Mouse (Mus musculus) T-helper 17 cell (primary cell): Measurements from ENCODE around the gene Mettl16.
"Not testable (repeated sequence)": the region's sequence is repeated elsewhere in the genome, so short reads cannot be mapped to it uniquely, and the experiment has no call there.

Source experiments
- in situ Hi-C, 2 experiments: fragments of 300-600 bp; cut with MboI, MseI; formaldehyde crosslinking; loops; 1 replicate in 1 of 2; 2 replicates in 1 of 2; pipeline ENCODE4 v1.15.1; 2025; ENCODE audit warnings: high pct_unique_total_duplicates in 2 of 2

The Mettl16 gene

GRCm38 (mm10) chr11:74772386-74772785, 1.8 kb downstream of the Mettl16 start:
- in situ Hi-C loops, result no loop called here

DNA sequence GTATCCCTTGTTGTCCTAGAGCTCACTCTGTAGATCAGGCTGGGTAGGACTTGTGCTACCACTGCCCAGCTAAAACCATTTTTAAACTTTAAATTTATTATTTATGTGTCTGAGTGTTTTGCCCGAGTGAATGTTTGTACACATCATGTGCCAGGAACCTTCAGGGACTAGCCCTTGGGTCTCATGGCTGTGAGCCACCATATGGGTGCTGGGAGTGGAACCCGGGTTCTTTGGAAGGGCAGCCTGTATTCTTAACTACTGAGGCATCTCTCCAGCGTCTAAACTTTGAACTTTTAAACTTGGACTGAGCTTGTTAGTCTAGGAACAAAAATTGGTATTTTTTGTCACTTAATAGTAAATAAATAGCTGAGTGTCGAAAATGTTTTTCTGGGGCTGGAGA, 22.2 kb downstream of the Mettl16 start:
- in situ Hi-C loops, result no loop called here

DNA sequence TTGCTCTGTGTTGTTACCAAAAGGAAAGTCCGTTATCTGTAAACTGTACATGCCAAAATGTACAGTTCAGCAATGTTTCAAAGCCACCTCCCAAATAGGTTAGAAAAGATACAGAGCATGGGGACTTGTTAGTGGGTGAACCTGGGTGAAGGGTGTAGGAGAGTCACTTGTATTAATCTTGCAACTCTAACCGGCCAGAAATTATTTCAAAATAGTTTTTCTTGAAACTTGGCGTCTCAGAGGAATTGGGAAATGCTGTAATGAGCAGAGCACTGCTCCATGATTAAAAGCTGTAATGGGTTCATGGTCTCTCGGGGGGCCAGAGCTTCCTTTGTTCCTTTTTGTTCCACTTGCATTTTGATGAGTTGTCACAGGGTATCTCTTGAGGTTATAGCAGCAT, 30.0 kb downstream of the Mettl16 start:
- in situ Hi-C loops, result no loop called here

DNA sequence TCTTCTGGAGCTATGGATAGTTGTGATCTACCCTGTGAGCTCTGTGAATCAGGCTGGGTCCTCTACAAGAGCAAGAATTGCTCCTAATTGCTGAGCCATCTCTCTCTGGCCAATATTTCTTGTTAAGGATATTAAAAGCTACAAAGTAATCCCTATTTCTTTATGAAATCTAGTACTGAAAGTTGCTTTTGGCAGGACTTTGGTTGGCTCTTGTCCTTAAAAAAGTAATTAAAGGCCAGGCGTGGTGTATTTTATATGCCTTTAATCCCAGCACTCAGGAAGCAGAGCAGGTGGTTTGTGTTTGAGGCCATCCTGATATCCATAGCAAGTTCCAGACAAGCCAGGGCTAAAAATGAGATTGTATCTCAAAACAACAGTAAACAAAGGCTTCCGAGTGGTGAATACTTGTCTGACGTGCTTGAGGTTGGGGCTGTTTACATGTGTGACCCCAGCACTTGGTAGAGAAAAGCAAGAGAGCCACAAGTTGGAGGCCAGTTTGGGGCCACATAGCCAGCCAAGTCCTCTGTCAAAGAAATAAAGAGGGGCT, 33.5 kb downstream of the Mettl16 start:
- in situ Hi-C loops, result no loop called here

- in situ Hi-C loops, result no loop called here
Observed at GRCm38 (mm10) chr11:74807246-74807882, 36.7 kb downstream of the Mettl16 start.

- in situ Hi-C loops, result no loop called here
Observed at GRCm38 (mm10) chr11:74808251-74808853, 37.7 kb downstream of the Mettl16 start.

DNA sequence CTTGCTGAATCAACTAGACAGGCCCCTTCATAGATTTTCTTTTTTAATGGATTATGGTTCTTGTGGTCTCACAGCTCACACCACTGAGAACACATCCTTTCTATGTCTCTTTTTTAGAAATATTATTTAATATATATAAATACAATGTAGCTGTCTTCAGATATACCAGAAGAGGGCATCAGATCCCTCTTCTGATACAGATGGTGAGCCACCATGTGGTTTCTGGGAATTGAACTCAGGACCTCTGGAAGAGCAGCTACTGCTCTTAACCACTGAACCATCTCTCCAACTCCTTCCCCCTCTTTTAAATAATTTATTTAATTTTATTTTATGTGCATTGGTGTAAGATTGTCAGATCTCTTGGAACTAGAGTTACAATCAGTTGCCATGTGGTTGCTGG, 39.5 kb downstream of the Mettl16 start:
- in situ Hi-C loops, result no loop called here

GRCm38 (mm10) chr11:74811027-74811426, 40.4 kb downstream of the Mettl16 start:
- in situ Hi-C loops, result not testable (repeated sequence)

DNA sequence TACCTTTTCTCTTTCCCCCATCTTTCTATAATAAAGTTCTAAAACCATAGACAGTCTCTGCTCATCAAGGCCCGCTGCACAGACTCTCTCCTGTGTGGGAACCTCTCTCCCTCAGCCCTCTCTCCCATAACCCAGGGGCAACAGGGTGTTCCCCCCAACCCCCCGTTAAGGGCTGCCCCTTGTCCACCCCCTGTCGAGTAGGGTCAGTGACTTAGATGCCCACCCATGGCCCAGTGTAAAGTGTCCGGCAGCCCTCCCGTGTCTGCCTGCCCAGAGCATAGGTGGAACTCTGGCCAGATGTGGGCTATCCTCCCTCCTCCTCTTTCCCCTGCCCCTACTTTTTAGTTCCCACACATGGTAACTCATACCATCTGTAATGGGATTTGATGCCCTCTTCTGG, 40.9 kb downstream of the Mettl16 start:
- in situ Hi-C loops, result no loop called here

- in situ Hi-C loops, result loop anchor here in 1 of 2 experiments (5.0 kb wide), 1 partner anchor 33 kb away; no protein-coding TSS in a partner anchor
Observed at GRCm38 (mm10) chr11:74815795-74816194, 45.2 kb downstream of the Mettl16 start.

GRCm38 (mm10) chr11:74820921-74821320, 50.3 kb downstream of the Mettl16 start:
- in situ Hi-C loops, result no loop called here

DNA sequence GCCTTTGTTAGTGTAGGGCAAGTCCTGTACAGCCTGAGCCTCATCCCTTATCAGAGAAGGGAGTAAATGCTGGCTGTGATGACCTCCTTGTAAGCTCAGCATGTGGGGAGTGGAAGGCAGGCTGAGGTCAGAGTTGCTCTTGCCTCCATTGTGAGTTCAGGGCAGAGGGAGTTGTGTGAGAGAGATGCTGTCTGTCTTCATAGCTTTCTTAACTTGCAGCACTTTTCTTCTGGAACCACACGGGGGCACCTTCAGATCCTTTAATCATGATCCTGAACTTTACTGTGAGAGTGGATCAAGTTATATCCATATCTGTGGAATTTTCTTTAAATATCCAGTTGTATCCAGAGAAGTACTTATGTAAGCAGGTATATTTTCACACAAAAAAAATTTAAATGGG, 50.8 kb downstream of the Mettl16 start:
- in situ Hi-C loops, result no loop called here

DNA sequence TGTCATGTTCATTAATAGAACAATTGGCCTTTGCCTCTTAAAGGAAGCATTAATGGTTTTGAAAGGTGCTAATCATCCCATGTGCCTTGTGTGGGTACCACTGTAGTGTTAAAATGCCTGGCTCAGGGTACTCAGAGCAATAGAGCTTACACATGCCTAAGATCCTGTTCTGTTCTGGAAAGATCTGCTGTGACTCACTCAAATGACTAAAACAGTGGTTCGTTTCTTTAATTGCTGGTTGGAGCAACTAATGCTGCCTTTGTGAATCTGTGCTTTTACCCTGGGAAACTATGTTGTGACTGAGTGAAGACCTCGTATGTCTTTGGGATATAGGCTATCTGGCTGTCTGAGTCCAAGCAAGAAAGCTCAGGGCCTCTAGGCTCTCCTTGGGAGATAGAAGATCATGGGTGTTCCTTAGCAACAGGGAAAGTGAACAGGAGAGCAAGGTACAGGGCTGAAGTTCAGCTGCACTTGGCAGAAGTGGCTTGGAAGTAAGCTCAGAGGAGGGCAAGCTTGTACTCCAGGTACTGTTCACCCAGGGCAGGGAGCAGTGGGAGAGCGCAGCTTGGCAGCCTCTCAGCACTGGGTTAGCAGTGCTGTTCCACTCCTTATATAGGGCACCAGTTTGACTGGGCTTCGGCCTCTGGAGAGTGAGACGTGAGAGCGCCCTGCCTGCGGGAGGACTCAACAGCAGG, 52.3 kb downstream of the Mettl16 start:
- in situ Hi-C loops, result no loop called here

DNA sequence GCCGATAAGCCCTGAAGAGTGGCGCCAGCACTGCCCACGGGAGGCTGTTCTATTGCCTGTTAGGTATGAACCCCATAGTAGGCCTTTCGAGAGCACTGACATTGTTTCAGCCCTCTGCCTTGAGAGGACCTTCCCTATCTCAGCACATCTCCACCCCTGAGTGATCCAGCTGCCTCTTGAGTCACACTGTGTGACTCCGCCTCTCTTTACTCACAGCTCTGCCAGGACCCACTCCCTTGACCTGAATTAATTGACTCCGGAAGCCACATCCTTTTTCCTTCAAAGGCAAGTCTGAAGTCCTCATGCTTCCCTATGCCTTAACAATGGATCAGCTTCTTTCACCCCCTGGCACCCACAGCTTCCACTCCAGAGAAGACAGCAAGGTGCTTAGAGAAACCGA, 55.5 kb downstream of the Mettl16 start:
- in situ Hi-C loops, result no loop called here

DNA sequence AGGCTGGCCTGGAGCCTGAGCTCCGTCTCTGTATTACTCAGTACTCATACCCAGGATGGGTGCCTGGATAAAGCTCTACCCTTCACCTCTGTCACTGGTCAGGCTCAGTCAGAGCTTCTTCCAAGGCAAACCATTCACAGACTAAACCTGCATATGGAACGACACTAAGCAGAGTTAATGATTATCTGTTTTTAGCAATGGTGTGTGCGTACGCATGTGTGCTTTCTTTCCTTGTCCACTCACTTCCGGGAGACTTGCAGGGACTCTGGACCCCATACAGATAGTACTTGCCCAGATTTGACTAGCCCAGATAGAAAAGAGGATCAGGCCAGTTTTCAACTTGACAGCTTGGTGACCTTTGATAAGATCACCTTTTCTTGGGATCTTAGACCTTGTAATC, 56.1 kb downstream of the Mettl16 start:
- in situ Hi-C loops, result no loop called here

GRCm38 (mm10) chr11:74827791-74828403, 57.3 kb downstream of the Mettl16 start:
- in situ Hi-C loops, result no loop called here

DNA sequence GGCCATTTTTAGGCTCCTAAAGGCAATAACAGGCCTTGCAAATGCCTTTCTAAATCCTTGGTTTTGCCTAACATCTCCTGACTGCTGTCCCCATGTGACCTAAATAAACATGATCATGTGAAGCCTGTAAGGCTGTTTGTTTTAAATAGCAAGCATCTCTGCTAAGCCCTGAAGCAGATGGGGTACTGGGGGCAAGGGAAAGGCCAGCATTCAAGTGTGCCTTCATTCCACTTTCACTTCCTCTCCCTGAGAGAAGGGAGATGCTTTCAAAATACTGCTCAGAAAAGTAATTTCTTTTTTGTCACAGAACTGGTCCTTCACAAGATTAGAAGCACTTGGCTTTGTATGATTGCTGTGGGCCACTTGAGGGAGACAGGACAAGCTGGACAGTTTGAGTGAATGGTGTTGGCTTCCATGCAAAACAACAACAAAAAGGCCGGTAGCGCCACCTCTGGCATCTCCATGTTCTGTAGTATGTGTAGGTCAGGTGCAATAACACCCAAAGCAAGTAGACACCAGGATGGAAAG, 57.8 kb downstream of the Mettl16 start:
- in situ Hi-C loops, result no loop called here

- in situ Hi-C loops, result no loop called here
Observed at GRCm38 (mm10) chr11:74828965-74829550, 58.4 kb downstream of the Mettl16 start.

GRCm38 (mm10) chr11:74829812-74830211, 59.2 kb downstream of the Mettl16 start:
- in situ Hi-C loops, result loop anchor here in 1 of 2 experiments (10.0 kb wide), 2 partner anchors 635 to 925 kb away; partner anchors contain the start of gene Tlcd2

DNA sequence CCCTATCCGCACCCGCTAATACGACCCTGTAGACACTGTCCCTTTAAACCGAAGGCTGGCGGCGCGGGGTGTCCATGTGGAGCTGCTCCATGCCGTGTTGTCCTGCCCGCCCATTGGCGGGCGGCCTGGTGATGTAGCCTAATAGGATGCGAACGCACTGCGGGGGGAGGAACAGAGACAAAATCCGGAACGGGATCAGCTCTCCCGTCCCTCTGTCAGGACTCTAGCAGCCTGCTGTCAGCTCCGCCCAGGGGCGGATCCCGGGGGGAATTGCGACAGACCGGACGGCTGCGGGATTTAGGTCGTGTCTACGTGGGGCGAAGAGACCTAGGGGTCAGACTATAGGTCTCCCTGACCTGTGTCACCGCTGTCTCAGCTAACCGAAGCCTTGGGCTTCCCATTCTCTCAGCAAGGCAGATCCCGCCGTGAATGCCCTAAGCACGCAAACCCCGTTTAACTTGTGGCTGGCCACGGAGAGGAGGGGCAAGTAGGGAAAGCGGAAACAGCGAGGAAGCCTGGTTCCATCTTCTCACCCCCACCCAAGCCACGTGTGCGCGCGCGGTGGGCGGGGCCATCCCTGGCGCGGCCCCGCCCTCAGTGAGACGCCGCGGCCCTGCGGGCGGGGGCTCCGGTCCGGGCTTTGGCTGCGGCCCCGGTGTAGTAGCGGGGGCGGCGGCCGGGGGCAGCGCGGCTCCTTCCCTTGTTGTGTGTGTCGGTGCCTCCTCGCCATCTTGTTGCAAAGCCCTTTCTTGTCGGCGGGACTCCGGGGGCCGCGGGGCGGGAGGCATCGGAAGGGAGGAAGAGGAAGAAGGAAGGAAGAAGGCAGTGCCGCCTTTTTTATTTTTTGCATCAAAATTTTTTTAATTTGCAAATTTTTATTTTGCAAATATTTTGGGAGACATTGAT, 59.9 kb downstream of the Mettl16 start, which contains the start of gene Mnt:
TSS of gene Mnt (plus strand) at position 665 of the 906 bp plus-strand sequence.
- in situ Hi-C loops, result loop anchor here in 1 of 2 experiments (10.0 kb wide), 2 partner anchors 634 to 924 kb away; partner anchors contain the start of gene Tlcd2
